Mouse (Mus musculus): Measurements from ENCODE around the gene Cog2. TPM values are rescaled to one million over a fixed set of nuclear protein-coding genes. Genes with fewer than 3 reads are reported as not detected.

The Cog2 gene
- polyA plus RNA-seq, 1 experiment = 27.6 TPM

DNA sequence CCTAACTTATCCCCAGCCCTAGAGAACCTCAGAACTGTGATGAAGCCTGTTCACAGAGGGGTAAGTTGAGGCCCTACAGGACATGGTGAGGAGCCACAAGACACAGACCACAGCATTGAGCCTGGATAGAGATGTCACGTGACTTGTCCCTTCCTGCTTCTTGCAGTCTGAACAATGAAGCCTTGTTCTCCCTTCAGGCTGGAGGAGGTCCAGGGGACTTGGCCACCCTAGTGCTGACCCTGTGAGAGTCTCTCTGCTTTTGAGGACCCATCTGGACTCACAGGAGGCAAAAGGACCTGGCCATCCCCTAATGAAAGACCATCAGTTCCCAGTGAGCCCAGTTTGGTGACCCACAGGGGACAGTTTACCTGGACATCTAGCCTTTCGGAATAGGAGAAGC is 48.5 kb downstream of the Cog2 start:
- H3K79me3 ChIP-seq (ENCODE audit: low read depth) = no peaks in the 10 kb centered on the region
- H3K4me3 ChIP-seq (ENCODE audit: insufficient read depth, poor library complexity, severe bottlenecking) = no peak overlapping the region
- H3ac ChIP-seq (ENCODE audit: control insufficient read depth, insufficient read length, low read depth) = no peak overlapping the region
- H3K79me2 ChIP-seq (ENCODE audit: control insufficient read depth, insufficient read depth) = no peaks in the 10 kb centered on the region
- H3K36me3 ChIP-seq (ENCODE audit: control insufficient read depth, insufficient read depth) = no peaks in the 10 kb centered on the region
- peaks cover 43% of the 10 kb centered on the region for H3K27me3 ChIP-seq (ENCODE audit: control insufficient read depth, insufficient read depth, insufficient read length)
- TF ChIP-seq USF1 (IDR thresholded peaks at IDR 0.05; ENCODE audit: low read depth) = peak; percentile 46
- no peak for TF ChIP-seq CTCF (IDR thresholded peaks at IDR 0.05; ENCODE audit: control insufficient read depth, insufficient read depth, insufficient read length)

DNA sequence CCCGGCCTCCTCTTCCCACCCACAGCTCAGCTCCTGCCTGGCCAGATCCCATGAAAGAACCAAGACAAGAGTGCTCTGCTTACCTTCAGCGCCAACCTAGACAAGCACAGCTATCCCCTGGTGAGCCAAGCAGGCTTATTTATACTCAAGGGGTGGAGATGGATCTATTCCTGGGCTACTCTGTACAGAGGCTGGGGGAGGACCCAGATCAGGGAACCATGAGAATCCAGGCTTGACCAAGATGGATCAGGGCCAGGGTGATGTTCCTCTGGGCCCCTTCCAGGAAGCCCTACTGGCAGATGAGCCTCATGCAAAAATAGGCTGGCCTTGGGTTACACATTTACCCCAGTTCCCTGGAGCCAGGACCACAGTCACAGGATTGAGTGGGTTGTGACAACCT is 49.0 kb downstream of the Cog2 start, which contains the start of gene Agt:
Agt (minus strand) TSS at position 114 of the 400 bp plus-strand sequence.
- no peak within 1 kb of the TSS for H3ac ChIP-seq (ENCODE audit: control insufficient read depth, insufficient read length, low read depth)
- no peaks in the 10 kb centered on the region for H3K79me2 ChIP-seq (ENCODE audit: control insufficient read depth, insufficient read depth)
- no peak within 1 kb of the TSS for H3K4me3 ChIP-seq (ENCODE audit: insufficient read depth, poor library complexity, severe bottlenecking)

DNA sequence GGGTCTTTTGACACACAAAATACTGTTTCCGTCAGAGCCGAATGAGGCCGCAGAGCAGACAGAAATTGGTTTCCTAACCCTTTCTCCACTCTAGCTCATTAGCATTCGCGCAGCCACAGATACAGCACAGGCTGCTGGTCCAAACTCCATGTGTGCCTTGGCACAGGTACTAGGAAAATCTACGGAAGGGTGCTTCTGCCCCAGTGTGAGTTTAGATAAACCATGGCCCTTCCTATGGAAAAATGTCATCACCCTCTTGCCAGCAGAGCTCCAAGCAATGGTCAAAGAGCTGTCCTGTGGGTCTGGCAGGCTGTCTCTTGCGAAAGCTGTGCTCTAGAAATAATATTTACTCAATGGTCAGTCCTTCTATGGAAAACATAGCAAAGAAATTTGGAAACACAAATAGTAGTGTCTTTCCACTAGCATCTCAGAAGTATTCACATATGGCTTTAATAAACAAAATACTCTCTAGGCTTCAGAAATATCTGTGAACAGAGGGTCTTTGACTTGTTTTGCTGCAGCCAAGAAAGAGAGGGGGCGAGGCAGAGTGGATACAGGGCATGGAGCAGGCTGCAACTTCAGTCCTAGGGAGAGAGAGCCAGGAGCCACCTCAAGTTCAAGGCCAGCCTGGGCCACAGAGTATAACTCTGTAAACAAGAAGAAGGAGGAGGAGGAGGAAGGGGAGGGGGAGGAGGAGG is 51.3 kb downstream of the Cog2 start:
- Histone ChIP-seq H3K4me3 (ENCODE audit: insufficient read depth, poor library complexity, severe bottlenecking) (no peak overlapping the region), H3K36me3 (ENCODE audit: control insufficient read depth, insufficient read depth) (no peaks in the 10 kb centered on the region), H3K27me3 (ENCODE audit: control insufficient read depth, insufficient read depth, insufficient read length) (peaks cover 42% of the 10 kb centered on the region), H3ac (ENCODE audit: control insufficient read depth, insufficient read length, low read depth) (no peak overlapping the region), H3K79me2 (ENCODE audit: control insufficient read depth, insufficient read depth) (no peaks in the 10 kb centered on the region), H3K79me3 (ENCODE audit: low read depth) (no peaks in the 10 kb centered on the region)
- TF ChIP-seq USF1 (IDR thresholded peaks at IDR 0.05; ENCODE audit: low read depth) (no peak), FOSL1 (IDR thresholded peaks at IDR 0.05; ENCODE audit: insufficient read depth, low read length, poor library complexity, severe bottlenecking) (no peak), CEBPB (IDR thresholded peaks at IDR 0.05; ENCODE audit: low read depth) (no peak), MAX (IDR thresholded peaks at IDR 0.05) (no peak), CTCF (IDR thresholded peaks at IDR 0.05; ENCODE audit: control insufficient read depth, insufficient read depth, insufficient read length) (no peak), MYOD1 (IDR thresholded peaks at IDR 0.05; ENCODE audit: control insufficient read depth, insufficient read length, low read depth) (no peak), MYOG (IDR thresholded peaks at IDR 0.05; ENCODE audit: control insufficient read depth, extremely low read depth, insufficient read length) (no peak)

More for the DNA sequence above, 49.0 kb downstream of the Cog2 start, which contains the start of gene Agt:
- Histone ChIP-seq H3K27me3 (ENCODE audit: control insufficient read depth, insufficient read depth, insufficient read length) (peaks cover 38% of the 10 kb centered on the region), H3K79me3 (ENCODE audit: low read depth) (no peaks in the 10 kb centered on the region), H3K36me3 (ENCODE audit: control insufficient read depth, insufficient read depth) (no peaks in the 10 kb centered on the region)
- TF ChIP-seq USF1 (IDR thresholded peaks at IDR 0.05; ENCODE audit: low read depth) (no peak), CEBPB (IDR thresholded peaks at IDR 0.05; ENCODE audit: low read depth) (no peak), FOSL1 (IDR thresholded peaks at IDR 0.05; ENCODE audit: insufficient read depth, low read length, poor library complexity, severe bottlenecking) (no peak), MYOG (IDR thresholded peaks at IDR 0.05; ENCODE audit: control insufficient read depth, extremely low read depth, insufficient read length) (no peak), CTCF (IDR thresholded peaks at IDR 0.05; ENCODE audit: control insufficient read depth, insufficient read depth, insufficient read length) (no peak), MAX (IDR thresholded peaks at IDR 0.05) (no peak), MYOD1 (IDR thresholded peaks at IDR 0.05; ENCODE audit: control insufficient read depth, insufficient read length, low read depth) (no peak)

DNA sequence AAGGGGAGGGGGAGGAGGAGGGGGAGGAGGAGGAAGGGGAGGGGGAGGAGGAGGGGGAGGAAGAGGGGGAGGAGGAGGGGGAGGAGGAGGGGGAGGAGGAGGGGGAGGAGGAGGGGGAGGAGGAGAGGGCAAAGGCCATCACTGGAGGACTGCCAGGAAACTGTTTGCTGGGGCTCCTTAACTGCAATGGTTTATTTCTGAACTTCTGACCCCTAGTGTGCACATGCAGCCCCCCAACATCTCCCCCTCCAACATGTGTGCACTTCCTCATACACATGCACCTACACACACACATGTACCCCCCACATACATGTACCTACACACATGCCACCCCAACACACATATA is 51.8 kb downstream of the Cog2 start:
- Histone ChIP-seq H3K79me2 (ENCODE audit: control insufficient read depth, insufficient read depth) (no peaks in the 10 kb centered on the region), H3K79me3 (ENCODE audit: low read depth) (no peaks in the 10 kb centered on the region), H3ac (ENCODE audit: control insufficient read depth, insufficient read length, low read depth) (no peak overlapping the region), H3K36me3 (ENCODE audit: control insufficient read depth, insufficient read depth) (no peaks in the 10 kb centered on the region), H3K27me3 (ENCODE audit: control insufficient read depth, insufficient read depth, insufficient read length) (peaks cover 38% of the 10 kb centered on the region), H3K4me3 (ENCODE audit: insufficient read depth, poor library complexity, severe bottlenecking) (no peak overlapping the region)
- TF ChIP-seq MYOG (IDR thresholded peaks at IDR 0.05; ENCODE audit: control insufficient read depth, extremely low read depth, insufficient read length) (no peak), MAX (IDR thresholded peaks at IDR 0.05) (no peak), CTCF (IDR thresholded peaks at IDR 0.05; ENCODE audit: control insufficient read depth, insufficient read depth, insufficient read length) (no peak), USF1 (IDR thresholded peaks at IDR 0.05; ENCODE audit: low read depth) (no peak), FOSL1 (IDR thresholded peaks at IDR 0.05; ENCODE audit: insufficient read depth, low read length, poor library complexity, severe bottlenecking) (no peak), CEBPB (IDR thresholded peaks at IDR 0.05; ENCODE audit: low read depth) (no peak), MYOD1 (IDR thresholded peaks at IDR 0.05; ENCODE audit: control insufficient read depth, insufficient read length, low read depth) (no peak)

DNA sequence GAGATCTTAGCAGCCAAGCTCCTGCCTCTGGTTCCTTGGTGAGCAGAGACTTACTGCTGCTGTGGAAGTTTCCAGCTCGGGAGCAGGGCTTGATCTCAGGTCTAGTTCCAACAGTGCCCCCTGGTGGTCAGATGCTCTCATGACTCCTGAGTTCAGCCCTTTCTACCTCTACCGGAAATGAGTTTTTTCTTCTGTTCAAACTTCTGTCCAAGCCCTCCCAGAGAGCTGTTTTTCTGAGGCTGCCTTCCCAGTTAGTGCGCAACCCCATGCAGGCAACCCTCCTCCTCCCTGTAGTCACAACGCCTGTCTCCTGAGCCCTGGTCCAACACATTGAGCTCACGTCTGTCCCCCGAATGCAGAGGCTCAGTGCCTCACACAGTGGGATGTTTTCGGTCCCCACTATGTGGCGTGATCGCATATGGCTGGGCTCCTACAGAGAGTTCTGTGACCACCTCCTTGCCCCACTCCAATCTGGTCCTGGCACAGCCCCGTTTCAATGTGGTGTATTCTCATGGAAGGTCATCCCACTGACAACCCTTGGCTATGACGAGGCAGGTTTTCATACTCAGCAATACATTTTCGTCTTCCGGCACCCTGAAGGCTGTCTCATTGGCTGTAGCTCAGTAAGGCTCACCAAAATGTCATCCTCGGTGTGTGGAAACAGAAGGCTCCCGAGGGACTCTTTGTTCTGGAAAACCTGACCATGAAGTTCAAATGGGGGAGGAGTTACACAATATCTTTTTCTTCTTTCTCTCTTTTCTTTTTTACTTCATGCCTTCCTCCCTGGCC is 53.2 kb downstream of the Cog2 start:
- Histone ChIP-seq H3K79me3 (ENCODE audit: low read depth) (no peaks in the 10 kb centered on the region), H3K4me3 (ENCODE audit: insufficient read depth, poor library complexity, severe bottlenecking) (no peak overlapping the region), H3K79me2 (ENCODE audit: control insufficient read depth, insufficient read depth) (no peaks in the 10 kb centered on the region), H3K27me3 (ENCODE audit: control insufficient read depth, insufficient read depth, insufficient read length) (peaks cover 33% of the 10 kb centered on the region), H3ac (ENCODE audit: control insufficient read depth, insufficient read length, low read depth) (no peak overlapping the region), H3K36me3 (ENCODE audit: control insufficient read depth, insufficient read depth) (no peaks in the 10 kb centered on the region)
- TF ChIP-seq CTCF (IDR thresholded peaks at IDR 0.05; ENCODE audit: control insufficient read depth, insufficient read depth, insufficient read length) = peak; percentile 52
- no peak for TF ChIP-seq USF1 (IDR thresholded peaks at IDR 0.05; ENCODE audit: low read depth)

DNA sequence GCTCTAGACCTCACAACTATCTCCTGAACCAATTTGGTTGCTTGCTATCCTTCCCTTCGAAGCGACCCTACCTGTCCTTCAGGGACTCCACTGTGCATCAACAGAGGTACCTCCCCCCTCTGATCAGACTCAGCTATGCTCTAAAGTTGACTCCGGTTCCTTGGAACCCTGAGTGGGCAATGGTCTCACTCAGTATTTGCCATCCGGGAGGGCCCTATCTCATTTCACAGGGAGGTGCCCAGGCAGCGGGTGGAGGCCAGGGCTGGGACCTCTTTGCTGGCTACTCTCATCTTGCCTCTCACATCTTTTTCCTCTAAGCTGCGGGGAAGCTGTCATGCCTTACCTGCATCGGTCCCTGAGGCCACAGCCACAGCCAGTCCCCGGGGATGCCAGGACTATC is 55.2 kb downstream of the Cog2 start, which contains the start of gene Capn9:
Capn9 (plus strand) TSS at position 301 of the 400 bp plus-strand sequence.
- Histone ChIP-seq H3K79me2 (ENCODE audit: control insufficient read depth, insufficient read depth) (no peaks in the 10 kb centered on the region), H3ac (ENCODE audit: control insufficient read depth, insufficient read length, low read depth) (no peak within 1 kb of the TSS), H3K4me3 (ENCODE audit: insufficient read depth, poor library complexity, severe bottlenecking) (no peak within 1 kb of the TSS), H3K79me3 (ENCODE audit: low read depth) (no peaks in the 10 kb centered on the region), H3K27me3 (ENCODE audit: control insufficient read depth, insufficient read depth, insufficient read length) (peaks cover 24% of the 10 kb centered on the region), H3K36me3 (ENCODE audit: control insufficient read depth, insufficient read depth) (no peaks in the 10 kb centered on the region)
- TF ChIP-seq MYOD1 (IDR thresholded peaks at IDR 0.05; ENCODE audit: control insufficient read depth, insufficient read length, low read depth) = no peak
- TF ChIP-seq MYOG (IDR thresholded peaks at IDR 0.05; ENCODE audit: control insufficient read depth, extremely low read depth, insufficient read length) = no peak
- no peak for TF ChIP-seq USF1 (IDR thresholded peaks at IDR 0.05; ENCODE audit: low read depth)
